Mouse (Mus musculus) central nervous system, embryonic 18 days (tissue): ENCODE results near the gene H2al1f. TPM values are rescaled to one million over a fixed set of nuclear protein-coding genes. Genes with fewer than 3 reads are reported as not detected.

Source experiments
- polyA plus RNA-seq: library from polyadenylated mRNA; depleted of rRNA; stranded (reverse); fragments of >200 nt; gene quantifications from 2 replicates; pipeline ENCODE4 v1.2.3, GENCODE M21; 2012; rRNA removed

H2al1f gene
- not detected in 2 replicates for polyA plus RNA-seq

DNA sequence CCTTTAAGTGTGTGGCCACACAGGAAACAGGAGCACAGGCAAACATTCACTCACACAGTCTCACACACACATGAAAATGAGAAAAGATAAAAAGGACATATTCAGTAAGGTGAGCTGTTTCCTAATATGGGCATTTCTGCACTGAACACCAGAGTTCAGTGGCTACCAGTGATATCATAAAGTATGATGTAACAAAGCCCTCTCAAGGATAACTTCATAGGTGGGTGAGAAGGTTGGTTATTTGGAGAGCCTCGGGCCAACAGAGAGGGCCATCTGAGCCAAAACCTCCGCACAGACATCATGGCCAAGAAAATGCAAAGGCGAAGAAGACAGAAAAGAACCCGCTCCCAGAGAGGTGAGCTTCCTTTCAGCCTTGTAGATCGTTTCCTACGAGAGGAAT, at the start of gene H2al1f:
H2al1f (plus strand) TSS at position 301 of the 400 bp plus-strand sequence.

DNA sequence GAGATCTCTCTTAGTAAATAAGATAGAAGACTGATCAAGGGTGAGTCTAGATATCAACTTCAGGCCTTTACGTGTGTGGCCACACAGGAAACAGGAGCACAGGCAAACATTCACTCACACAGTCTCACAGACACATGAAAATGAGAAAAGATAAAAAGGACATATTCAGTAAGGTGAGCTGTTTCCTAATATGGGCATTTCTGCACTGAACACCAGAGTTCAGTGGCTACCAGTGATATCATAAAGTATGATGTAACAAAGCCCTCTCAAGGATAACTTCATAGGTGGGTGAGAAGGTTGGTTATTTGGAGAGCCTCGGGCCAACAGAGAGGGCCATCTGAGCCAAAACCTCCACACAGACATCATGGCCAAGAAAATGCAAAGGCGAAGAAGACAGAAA, 16.0 kb upstream of the H2al1f start, which contains the start of gene H2al1a:
H2al1a (plus strand) TSS at position 301 of the 400 bp plus-strand sequence.

DNA sequence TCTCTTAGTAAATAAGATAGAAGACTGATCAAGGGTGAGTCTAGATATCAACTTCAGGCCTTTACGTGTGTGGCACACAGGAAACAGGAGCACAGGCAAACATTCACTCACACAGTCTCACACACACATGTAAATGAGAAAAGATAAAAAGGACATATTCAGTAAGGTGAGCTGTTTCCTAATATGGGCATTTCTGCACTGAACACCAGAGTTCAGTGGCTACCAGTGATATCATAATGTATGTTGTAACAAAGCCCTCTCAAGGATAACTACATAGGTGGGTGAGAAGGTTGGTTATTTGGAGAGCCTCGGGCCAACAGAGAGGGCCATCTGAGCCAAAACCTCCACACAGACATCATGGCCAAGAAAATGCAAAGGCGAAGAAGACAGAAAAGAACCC, 12.8 kb upstream of the H2al1f start, which contains the start of gene H2al1b:
H2al1b (plus strand) TSS at position 301 of the 400 bp plus-strand sequence.

DNA sequence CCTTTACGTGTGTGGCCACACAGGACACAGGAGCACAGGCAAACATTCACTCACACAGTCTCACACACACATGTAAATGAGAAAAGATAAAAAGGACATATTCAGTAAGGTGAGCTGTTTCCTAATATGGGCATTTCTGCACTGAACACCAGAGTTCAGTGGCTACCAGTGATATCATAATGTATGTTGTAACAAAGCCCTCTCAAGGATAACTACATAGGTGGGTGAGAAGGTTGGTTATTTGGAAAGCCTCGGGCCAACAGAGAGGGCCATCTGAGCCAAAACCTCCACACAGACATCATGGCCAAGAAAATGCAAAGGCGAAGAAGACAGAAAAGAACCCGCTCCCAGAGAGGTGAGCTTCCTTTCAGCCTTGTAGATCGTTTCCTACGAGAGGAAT, 9.6 kb upstream of the H2al1f start, which contains the start of gene H2al1c:
H2al1c (plus strand) TSS at position 301 of the 400 bp plus-strand sequence.

DNA sequence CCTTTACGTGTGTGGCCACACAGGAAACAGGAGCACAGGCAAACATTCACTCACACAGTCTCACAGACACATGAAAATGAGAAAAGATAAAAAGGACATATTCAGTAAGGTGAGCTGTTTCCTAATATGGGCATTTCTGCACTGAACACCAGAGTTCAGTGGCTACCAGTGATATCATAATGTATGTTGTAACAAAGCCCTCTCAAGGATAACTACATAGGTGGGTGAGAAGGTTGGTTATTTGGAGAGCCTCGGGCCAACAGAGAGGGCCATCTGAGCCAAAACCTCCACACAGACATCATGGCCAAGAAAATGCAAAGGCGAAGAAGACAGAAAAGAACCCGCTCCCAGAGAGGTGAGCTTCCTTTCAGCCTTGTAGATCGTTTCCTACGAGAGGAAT, 6.4 kb upstream of the H2al1f start, which contains the start of gene H2al1d:
H2al1d (plus strand) TSS at position 301 of the 400 bp plus-strand sequence.

DNA sequence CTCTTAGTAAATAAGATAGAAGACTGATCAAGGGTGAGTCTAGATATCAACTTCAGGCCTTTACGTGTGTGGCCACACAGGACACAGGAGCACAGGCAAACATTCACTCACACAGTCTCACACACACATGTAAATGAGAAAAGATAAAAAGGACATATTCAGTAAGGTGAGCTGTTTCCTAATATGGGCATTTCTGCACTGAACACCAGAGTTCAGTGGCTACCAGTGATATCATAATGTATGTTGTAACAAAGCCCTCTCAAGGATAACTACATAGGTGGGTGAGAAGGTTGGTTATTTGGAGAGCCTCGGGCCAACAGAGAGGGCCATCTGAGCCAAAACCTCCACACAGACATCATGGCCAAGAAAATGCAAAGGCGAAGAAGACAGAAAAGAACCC, 3.3 kb upstream of the H2al1f start, which contains the start of gene H2al1e:
H2al1e (plus strand) TSS at position 301 of the 400 bp plus-strand sequence.

DNA sequence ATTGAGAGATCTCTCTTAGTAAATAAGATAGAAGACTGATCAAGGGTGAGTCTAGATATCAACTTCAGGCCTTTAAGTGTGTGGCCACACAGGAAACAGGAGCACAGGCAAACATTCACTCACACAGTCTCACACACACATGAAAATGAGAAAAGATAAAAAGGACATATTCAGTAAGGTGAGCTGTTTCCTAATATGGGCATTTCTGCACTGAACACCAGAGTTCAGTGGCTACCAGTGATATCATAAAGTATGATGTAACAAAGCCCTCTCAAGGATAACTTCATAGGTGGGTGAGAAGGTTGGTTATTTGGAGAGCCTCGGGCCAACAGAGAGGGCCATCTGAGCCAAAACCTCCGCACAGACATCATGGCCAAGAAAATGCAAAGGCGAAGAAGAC, 3.0 kb downstream of the H2al1f start, which contains the start of gene H2al1g:
H2al1g (plus strand) TSS at position 301 of the 400 bp plus-strand sequence.

DNA sequence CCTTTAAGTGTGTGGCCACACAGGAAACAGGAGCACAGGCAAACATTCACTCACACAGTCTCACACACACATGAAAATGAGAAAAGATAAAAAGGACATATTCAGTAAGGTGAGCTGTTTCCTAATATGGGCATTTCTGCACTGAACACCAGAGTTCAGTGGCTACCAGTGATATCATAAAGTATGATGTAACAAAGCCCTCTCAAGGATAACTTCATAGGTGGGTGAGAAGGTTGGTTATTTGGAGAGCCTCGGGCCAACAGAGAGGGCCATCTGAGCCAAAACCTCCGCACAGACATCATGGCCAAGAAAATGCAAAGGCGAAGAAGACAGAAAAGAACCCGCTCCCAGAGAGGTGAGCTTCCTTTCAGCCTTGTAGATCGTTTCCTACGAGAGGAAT, 6.2 kb downstream of the H2al1f start, which contains the start of gene H2al1h:
H2al1h (plus strand) TSS at position 301 of the 400 bp plus-strand sequence.

DNA sequence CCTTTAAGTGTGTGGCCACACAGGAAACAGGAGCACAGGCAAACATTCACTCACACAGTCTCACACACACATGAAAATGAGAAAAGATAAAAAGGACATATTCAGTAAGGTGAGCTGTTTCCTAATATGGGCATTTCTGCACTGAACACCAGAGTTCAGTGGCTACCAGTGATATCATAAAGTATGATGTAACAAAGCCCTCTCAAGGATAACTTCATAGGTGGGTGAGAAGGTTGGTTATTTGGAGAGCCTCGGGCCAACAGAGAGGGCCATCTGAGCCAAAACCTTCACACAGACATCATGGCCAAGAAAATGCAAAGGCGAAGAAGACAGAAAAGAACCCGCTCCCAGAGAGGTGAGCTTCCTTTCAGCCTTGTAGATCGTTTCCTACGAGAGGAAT, 9.4 kb downstream of the H2al1f start, which contains the start of gene H2al1i:
H2al1i (plus strand) TSS at position 301 of the 400 bp plus-strand sequence.

DNA sequence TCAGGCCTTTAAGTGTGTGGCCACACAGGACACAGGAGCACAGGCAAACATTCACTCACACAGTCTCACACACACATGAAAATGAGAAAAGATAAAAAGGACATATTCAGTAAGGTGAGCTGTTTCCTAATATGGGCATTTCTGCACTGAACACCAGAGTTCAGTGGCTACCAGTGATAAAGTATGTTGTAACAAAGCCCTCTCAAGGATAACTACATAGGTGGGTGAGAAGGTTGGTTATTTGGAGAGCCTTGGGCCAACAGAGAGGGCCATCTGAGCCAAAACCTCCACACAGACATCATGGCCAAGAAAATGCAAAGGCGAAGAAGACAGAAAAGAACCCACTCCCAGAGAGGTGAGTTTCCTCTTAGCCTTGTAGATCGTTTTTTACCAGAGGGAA, 12.6 kb downstream of the H2al1f start, which contains the start of gene H2al1j:
H2al1j (plus strand) TSS at position 301 of the 400 bp plus-strand sequence.

Other genes starting within 250 kb of the H2al1f start
- not detected in 2 replicates for gene H2al1a, start 15.9 kb upstream of the H2al1f start, polyA plus RNA-seq
- gene H2al1b, start 12.7 kb upstream of the H2al1f start, polyA plus RNA-seq, result not detected in 2 replicates
- not detected in 2 replicates for gene H2al1c, start 9.5 kb upstream of the H2al1f start, polyA plus RNA-seq
- gene H2al1d, start 6.3 kb upstream of the H2al1f start, polyA plus RNA-seq, result not detected in 2 replicates
- not detected in 2 replicates for gene H2al1e, start 3.2 kb upstream of the H2al1f start, polyA plus RNA-seq
- gene H2al1g, start 3.1 kb downstream of the H2al1f start, polyA plus RNA-seq, result not detected in 2 replicates
- not detected in 2 replicates for gene H2al1h, start 6.3 kb downstream of the H2al1f start, polyA plus RNA-seq
- gene H2al1i, start 9.5 kb downstream of the H2al1f start, polyA plus RNA-seq, result not detected in 2 replicates
- gene H2al1j, start 12.7 kb downstream of the H2al1f start, polyA plus RNA-seq, result not detected in 2 replicates